Mouse (Mus musculus) liver, embryonic 14.5 days (tissue): ENCODE data around the gene Tusc2.

Experiments
- CTCF ChIP-seq: IDR thresholded peaks from 2 replicates; pipeline ENCODE4 v1.5.1; 2016; ENCODE audit warnings: antibody characterized with exemption, low read depth, control low read depth
- EP300 ChIP-seq: IDR thresholded peaks from 2 replicates; pipeline ENCODE4 v1.6.1; 2016; ENCODE audit warnings: antibody characterized with exemption, low read depth

- no peak for TF ChIP-seq EP300
- TF ChIP-seq CTCF, result no peak
Observed at GRCm38 (mm10) chr9:107542352-107542686, 20.7 kb upstream of the Tusc2 start.
